Mouse (Mus musculus): Measurements from ENCODE around the gene Cadps.

Cadps gene

DNA sequence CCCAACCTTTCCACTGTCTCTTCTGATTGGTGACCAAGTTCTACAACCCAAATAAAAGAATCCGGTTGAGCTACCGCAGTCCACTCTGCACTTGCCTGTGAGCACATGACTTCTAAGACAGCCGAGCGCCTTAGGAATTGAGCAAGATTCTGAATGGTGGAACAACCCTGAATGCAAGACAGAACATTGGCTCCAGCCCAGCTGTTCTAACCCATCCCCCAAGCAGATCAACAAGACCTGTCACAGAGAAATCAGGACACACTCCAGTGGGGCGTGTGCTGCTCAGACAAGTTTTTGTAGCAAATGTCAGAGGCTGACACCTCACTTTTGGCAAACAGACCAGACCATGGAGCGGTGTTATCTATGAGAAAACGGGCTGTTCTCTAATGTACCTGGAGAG is 431.7 kb downstream of the Cadps start:
- no peak for DNase-seq (ENCODE audit: low read depth, low spot score)

DNA sequence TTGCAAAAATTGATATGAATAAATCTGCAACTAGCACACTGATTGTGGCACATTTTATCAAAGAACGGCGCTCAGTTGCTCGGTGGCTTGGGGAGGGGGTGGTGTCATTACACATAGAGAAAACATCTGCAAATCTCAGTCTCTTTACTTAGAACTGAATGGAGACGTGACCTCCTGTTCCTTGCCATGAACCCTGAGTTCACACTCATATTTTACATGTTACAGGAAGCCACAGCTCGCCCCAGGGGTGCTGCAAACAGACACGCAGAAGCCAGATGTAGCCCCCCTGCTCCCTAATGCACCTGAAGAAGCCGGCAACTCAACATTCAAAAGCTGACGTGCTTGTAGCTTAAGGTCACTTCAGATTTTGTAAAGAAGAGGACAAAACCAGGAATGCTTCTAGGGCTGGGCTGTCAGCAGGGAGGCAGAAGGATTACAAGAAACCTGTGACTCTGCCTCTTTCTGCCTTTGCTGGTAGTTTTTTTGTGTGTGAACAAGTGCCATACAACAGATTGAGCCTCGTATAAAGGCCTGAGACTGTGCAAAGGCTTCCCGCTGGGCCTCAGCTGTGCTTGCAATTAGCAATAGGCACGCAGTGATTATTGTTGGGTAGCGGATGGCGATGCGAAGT is 434.0 kb downstream of the Cadps start:
- DNase-seq (ENCODE audit: low read depth, low spot score), result peak; percentile 14

DNA sequence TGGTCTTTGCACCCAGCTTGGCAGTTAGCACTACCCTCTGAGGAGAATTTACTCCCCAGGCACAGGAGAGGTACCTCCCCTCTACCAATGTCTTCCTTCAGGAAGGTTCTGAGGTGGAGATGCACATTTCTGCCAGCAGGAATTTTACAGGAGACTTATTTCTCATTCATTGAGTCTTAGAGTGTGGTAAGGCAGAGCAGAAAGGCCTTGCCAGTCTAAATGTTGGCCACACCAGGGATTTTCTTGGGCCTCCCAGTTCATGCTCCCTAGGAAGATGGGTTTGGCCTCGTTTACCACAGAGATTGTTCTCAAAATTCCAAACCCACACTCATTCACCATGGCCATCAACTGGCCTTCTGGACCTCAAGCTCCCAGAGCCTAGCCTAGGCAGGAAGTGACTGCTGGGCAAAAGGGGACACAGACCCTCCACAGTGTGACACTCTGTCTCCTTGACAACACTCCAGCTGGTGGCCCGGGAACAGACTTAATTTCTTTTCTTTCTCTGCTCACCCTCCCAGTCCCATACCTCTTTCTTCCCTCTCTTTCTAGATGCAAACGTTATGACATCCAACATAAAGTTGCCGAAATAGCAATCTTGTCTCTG is 434.6 kb downstream of the Cadps start:
- DNase-seq (ENCODE audit: low read depth, low spot score), result no peak

DNA sequence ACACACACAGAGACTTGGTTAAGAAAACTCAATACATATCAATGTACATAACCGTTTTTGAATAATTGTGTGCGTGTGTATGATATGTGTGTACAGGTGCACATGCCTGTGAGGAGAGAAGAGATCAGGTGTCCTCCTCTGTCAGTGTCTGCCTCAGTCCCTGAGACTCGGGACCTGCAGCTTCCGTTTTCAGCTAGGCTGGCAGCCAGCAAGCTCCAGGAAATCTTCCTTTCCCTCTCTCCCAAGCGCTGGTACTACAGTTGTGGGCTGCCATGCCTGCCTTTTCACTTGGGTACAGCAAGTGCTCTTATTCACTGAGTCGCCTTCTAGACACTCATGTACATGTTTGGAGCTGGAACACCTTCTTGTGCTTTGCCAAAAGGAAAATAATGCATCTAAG is 435.7 kb downstream of the Cadps start:
- no peak for DNase-seq (ENCODE audit: low read depth, low spot score)

DNA sequence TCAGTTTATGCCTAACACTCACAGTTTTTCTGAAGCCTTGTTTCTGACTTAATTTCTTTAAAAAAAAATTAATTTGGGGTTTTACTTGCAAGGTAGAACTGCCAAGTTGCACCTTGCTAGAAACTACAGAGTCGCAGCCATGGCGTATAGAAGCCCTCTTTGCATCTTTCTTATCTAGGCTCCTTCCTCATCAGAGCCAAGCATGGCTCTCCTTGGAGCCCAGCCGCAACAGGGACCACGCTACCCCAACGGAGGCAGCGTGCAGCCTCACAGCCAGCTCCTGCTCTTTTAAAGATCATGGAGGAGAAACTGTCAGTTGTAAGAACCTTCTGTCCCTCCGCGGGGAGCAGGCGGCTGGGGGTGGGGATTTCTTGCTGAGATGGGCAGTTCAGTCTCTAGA is 445.0 kb downstream of the Cadps start:
- no peak for DNase-seq (ENCODE audit: low read depth, low spot score)

DNA sequence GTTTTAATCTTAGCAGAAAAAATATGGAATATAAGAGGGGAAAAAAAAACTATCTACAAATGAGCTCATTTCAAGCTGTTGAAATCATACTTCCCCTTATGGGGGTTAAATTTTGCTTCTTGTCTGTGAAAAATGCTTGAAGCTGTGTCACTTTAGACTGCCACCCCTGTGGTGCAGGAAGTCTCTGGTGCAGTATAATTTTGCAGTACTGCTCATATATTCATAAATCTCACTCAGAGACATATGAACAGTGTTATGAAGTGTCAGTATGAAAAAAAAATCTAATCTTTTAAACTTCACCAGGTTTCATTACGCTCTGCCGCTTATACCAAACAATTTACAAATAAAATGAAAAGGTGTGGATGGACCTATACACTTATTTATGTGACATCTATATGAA is 445.6 kb downstream of the Cadps start:
- DNase-seq (ENCODE audit: low read depth, low spot score), result no peak

DNA sequence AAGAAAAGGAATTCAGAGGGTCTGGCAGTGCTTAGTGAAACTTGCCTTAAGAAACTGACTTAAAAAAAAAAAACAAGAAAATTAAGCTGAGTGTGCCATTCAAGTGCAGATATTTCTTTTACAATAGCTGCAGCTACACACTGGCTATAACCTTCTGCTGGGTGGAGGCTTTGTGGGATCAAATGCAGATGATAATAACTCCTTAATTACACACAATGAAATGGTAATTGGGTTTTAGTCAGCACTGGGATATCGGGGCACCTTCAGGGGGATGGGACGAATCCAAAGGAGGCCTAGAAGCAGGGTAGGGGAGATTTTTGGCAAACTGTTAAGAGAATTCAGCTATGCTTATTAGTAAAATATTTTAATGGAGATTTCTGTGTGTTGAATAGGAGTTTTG is 447.4 kb downstream of the Cadps start:
- no peak for DNase-seq (ENCODE audit: low read depth, low spot score)

DNA sequence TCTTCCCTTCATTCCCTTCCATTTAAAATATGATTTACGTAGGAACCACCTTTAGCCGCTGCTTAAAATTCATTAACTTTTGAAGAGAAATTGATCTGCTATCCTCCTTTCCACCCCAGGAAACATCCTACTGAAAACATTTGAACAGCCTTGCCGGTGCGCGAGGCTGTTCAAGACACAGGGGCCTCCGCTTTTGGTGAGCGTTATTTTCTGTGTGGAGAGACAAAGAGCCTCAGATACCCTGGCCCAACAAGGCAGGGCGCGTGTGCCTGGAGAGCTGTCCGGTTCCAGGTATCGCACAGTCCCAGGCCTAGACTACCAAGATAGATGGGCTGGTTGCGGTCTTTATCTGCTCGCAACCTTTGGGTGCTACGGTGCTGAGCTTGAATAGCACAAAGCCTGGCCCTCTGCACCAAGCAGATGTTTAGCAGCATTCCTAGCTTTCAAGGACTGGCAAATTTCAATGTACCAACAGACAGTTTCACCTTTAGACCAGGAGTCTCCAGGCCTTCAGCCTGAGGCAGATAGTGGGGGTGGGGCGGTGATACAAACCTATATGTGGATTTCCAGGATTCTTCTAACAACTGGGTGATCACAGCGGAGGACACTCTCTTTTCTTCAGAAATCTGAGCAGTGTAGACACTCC is 472.5 kb downstream of the Cadps start:
- no peak for DNase-seq (ENCODE audit: low read depth, low spot score)

DNA sequence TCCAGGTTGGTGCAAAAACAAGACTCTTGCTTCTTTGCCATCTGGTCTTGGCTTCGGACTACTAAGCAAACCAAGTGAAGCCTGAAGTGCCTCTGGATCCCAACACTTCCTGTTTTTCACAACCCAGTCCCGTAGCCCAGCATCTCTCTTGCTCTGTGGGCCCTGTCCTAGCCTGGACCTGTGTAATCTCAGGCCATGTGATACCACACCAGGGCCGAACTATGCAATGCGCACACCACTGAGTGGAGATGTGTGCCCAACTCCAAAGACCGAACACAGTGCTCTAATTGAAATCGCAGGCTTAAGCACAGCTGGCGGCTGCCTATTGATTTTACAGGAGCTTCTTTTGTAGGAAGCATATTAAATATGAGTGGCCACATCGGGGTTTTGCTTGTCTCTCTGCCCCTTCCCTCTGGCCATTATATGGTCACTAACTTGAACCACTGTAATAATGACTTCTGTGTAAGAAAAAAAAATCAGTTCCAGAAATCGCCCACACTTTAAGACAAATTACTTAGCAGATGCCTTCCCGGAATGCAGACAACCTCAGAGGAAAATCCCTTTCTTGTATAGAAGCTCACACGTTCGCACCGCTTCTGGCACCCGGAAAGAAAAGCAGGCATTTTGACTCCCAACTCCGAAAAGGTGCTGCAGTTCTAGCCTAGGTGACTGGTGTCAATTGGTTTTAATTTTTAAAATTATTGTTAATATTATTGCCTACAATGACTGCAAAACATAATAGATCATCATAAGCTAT is 473.4 kb downstream of the Cadps start:
- no peak for DNase-seq (ENCODE audit: low read depth, low spot score)

DNA sequence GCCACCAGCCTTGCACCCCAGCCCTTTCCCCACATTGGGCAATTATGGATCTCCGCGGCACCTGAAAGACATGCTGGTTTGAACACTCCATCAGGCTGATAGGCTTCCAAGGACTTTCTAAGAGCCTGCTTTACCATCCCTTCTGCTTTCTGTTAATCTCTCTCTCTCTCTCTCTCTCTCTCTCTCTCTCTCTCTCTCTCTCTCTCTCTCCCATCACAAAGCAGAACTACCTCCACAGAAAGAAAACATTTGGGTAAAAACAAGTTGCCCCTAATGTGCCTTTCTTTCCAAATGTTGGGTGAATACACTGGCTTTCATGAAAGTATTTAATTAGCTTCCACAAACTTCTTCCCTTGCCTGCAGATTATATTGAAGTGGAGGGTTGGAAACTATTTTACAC is 474.8 kb downstream of the Cadps start, which contains the start of gene Fezf2:
Gene Fezf2 (minus strand): TSS at position 101 of the 400 bp plus-strand sequence.
- no peak for DNase-seq (ENCODE audit: low read depth, low spot score)

DNA sequence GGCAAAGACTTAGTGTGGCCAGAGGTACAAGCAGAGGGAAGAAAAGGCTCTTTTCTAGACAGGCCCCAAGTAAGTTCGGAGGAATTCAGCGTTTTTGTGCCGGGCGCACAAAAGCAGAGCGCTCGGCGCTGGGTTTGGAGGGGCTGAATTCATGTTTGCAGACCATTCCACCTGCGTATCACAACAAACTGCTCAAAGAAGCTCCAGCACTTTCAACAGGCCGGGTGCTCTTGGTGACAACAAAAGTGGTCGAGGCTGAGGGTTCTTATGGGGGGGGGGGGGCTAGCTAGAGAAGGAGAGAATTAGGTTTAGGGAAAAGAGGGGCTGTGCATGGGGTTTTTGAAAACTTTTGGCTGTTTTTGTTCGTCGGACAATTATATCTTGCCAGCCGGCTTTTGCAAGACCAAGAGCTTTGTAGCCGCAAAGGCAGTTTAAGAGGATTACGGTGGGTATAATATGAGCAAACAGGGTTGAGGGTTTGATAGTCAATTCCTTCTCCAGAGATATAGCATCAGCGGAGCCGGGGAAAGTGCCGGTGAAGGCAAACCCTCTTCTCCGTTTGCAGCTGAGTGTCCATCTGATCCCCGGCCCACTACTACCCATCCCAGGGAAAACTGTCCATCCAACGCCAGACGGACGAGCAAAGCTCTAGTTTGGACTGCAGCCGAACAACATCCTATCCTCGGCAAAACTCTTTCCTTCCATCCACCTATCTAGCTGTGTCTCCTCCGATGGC is 475.8 kb downstream of the Cadps start:
- no peak for DNase-seq (ENCODE audit: low read depth, low spot score)

DNA sequence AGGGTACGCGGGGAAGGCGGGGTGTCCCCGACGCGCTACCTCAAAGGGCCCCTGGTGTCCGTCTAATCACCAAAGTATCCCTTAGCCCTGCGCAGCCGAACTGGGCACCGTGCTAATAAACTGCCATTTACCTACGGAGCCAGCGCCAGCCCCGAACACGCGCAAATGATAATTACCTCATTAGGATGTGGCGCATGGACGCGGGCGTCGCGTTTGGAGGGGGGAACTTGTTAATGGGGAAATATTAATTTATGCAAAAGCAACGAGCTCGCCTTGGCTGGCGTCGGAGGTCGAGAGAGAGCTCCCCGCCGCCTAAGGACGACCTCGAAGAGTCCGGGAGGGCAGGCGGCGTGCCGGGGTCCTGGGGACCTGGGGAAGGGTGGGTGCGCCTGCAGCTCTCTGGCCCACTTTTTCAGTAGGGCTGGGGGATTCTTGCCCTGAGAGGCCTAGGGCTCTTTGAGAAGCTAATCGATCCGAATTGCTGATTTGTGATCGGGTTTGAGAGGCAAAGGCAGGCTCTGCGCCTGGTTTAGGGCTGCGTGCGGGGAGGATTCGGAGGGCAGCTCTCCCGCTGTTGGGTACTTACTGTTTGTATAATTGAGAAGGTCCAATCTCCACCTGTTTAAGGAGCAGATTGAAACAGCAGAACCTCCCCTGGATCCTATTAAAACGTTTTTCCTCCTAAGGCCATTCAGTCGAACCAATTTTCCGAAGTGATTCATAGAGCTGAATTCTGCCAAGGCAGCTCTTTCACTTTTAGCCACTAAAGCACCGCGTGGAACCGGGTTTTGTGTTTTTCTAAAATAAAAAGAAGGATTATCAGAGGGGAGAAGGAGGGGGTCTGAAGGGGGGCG is 476.6 kb downstream of the Cadps start:
- no peak for DNase-seq (ENCODE audit: low read depth, low spot score)

DNA sequence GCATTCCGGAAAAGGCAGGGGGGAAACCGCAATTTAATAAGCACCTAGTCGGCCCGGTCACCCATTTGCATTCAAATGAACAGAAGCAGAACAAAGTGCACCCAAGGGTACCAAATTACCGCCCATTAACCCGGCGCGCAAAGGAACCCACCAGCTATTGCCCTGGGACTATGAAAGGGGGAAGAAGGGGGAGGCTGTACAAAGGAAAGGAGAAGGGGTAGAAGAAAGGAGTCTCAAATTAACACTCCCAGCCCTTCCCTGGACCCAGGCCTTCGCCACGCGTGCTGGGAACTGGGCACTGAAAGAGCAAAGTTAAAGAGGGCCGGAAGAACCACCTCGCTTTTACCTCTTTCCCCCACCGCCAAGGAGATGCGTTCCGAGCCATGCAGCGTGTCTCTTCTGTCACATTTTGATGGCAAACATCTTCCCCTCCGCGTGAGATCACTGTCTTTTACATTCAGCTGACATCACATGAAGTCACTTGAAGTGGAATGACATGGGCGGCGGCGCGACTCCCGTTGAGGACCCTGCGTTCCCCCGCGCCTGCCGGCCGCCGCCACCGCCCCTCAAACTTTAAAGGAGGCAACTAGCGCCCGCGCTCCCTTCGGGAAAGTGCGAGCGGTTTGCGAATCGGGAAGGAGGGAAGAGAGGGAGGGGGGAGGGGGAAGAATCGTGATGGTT is 477.5 kb downstream of the Cadps start:
- DNase-seq (ENCODE audit: low read depth, low spot score), result no peak

DNA sequence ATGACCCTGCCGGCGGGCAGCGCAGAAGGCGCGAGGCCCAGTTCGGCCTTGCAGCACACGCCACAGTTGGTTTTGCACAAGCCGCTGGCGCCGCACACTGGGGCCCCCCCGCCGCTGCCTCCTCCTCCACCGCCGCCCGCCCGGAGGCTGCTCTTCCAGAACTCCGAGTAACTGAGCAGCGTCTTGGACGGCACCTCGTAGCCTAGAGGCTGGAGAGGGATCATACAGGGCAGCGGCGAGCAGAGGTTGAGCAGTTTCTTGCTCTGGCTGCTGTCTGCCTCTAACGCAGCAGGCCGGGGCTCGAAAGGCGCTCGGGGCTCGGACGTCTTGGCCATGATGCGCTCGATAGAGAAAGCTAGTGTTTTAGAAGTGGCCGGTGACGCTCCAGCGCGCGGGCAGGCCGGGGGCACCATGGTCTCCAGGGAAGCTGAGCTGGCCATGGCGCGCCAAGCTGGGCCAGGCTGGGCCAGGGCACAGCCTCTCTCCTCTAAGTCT is 478.1 kb downstream of the Cadps start:
- no peak for DNase-seq (ENCODE audit: low read depth, low spot score)

DNA sequence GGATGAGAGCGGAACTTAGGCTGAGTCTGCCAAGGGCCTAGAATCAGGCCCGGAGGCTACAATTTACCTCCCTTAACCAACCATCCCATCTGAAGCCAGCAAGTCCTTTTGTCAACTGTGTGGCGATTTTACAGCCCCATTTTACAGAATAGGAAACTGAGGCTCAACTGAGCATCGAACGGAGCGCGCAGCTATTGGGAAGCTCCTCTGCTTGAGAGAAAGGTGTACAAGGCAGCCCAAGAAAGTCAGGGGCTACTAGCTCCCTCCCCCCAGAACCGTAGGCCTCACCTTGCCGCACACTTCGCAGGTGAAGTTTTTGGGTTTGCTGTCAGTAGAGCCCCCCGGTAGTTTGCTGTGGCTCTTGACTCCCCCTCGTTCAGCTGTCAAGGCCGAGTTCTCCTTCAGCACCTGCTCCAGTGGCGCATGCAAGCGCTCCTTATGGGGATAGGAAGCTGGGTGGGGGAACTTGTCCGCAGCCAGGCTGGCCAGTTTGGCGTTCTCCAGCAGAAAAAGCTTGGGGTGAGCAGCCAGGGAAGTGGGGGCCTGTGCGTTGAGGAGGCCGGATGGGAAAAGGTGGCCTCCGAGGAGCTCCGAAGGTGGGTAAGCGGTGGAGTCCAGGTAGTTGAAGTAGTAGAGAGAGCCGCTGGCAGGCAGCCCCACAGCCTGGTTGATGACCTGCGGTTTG is 478.7 kb downstream of the Cadps start:
- DNase-seq (ENCODE audit: low read depth, low spot score), result no peak

DNA sequence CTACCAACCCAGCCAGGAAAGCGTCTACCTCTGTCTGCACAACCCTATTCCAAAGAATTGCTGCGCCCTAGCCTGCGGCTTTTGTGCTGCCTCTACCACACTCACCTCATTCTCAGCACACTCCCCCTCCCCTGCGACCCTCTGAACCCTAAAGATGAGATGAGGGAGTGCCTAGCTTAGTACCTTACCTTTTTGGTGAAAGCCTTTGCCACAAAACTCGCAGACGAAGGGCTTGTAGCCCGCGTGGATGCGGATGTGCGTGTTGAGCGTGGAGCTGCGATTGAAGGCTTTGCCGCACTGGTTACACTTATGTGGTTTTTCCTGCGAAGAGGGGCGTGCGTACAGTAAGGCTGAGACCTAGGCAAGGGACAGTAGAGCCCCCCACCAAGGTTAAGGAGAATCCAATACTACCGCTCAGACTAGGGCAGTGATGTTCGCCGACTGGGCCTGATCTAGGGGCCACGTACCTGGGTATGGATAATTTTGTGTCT is 479.4 kb downstream of the Cadps start:
- no peak for DNase-seq (ENCODE audit: low read depth, low spot score)

DNA sequence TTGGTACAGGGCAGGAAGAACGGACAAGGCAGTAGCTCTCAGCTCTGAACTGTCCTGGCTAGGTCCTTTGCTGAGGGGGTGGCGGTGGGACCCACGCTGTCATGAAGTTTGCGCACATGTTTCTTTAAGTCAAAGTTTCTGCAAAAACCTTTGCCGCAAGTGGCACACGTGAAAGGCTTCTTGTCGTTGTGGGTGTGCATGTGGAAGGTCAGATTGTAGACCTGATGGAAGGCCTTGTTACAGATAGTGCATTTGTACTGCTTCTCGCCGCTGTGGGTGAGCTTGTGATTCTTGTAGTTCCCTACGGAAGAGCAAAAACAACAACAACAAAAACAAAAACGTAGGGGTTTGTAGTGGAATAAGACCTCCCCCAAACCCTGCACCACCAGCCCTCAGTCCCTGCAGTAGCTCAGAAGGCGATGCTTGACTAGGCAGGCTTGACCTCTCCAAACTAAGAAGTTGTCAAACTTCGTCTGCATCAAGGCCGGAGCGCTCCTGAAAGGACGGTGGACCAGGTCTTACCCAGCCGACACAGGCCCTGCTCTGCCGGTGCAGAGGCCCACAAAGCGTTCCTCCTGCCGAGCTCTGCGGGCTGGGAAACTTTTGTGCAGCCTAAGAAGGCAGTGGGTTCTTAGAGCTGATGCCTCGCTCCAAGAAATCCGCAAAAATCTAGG is 480.3 kb downstream of the Cadps start:
- DNase-seq (ENCODE audit: low read depth, low spot score), result no peak

DNA sequence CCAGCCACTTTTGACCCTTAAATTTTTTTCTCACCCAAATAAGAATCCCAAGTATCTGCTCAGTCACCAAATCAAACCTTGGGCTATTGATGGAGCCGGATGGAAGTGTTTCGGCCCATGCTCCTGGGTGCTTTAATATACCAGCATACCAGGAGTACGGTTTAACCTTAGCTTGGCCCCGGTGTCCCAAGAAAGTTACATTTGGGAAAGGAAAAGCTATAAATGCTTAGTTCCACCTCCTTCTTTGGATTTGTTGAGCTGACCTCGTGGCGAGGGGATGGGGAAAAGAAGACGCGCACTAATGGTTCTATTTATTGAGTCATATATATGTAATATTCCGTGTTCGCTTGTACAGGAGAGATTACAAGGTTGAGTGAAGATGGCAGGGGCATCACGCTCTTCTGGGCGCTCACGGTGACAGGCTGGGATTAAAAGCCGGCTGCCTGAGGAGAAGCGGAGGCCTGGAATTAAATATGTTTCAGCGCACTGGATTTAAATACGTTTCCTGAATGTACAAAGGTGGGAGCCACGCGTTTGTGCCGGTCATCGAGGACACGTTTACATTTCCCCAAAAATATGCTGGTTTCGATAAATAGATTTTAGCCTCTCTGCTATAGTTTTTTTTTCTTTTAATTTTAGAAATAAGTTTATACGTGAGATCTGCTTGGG is 481.0 kb downstream of the Cadps start:
- DNase-seq (ENCODE audit: low read depth, low spot score), result no peak

All from embryo, embryonic 11.5 days (tissue).